Mouse (Mus musculus) forebrain, embryonic 13.5 days (tissue): Measurements from ENCODE around the gene Slc35e1. TPM values are rescaled to one million over a fixed set of nuclear protein-coding genes. Genes with fewer than 3 reads are reported as not detected.

ENCODE experiments used
- ATAC-seq: fragments of 200-750 bp; cut with Nextera tagmentation; 2 replicates; pipeline ENCODE4 v1.8.0; 2017
- H3K27ac ChIP-seq: fragments of 300-500 bp; sonication (generic); 2 replicates; pipeline ENCODE4 v1.5.1; 2015; ENCODE audit warnings: inconsistent platforms, mild to moderate bottlenecking, moderate library complexity
- H3K27me3 ChIP-seq: fragments of 300-500 bp; sonication (generic); 2 replicates; pipeline ENCODE4 v1.6.1; 2015; ENCODE audit warnings: mild to moderate bottlenecking, inconsistent platforms
- H3K36me3 ChIP-seq: fragments of 300-500 bp; sonication (generic); 2 replicates; pipeline ENCODE4 v1.6.1; 2015; ENCODE audit warnings: mild to moderate bottlenecking, inconsistent platforms; ENCODE audit not compliant: poor library complexity, severe bottlenecking
- H3K4me1 ChIP-seq: fragments of 300-500 bp; sonication (generic); 2 replicates; pipeline ENCODE4 v1.6.1; 2015; ENCODE audit warnings: inconsistent platforms
- H3K4me2 ChIP-seq: fragments of 300-500 bp; sonication (generic); 2 replicates; pipeline ENCODE4 v1.6.1; 2015; ENCODE audit warnings: inconsistent platforms, mild to moderate bottlenecking, moderate library complexity
- H3K4me3 ChIP-seq: fragments of 300-500 bp; sonication (generic); 2 replicates; pipeline ENCODE4 v1.5.1; 2015; ENCODE audit warnings: mild to moderate bottlenecking, inconsistent platforms
- H3K9ac ChIP-seq: fragments of 300-500 bp; sonication (generic); 2 replicates; pipeline ENCODE4 v1.6.1; 2015; ENCODE audit warnings: mild to moderate bottlenecking, inconsistent platforms
- H3K9me3 ChIP-seq: fragments of 300-500 bp; sonication (generic); replicated peaks from 2 replicates; pipeline ENCODE4 v1.6.1; 2016; ENCODE audit warnings: inconsistent platforms
- WGBS: fragments of 180-500 bp; shearing (Covaris S2); methylation state at CpG from one replicate; pipeline ENCODE4 v1.1.7; 2015; 5-methylcytosine and 5-hydroxymethylcytosine counted together
- polyA plus RNA-seq: library from polyadenylated mRNA; unstranded; fragments of >200 nt; fragmentation: Nextera tagmentation; extraction: Ambion mirVana; gene quantifications from 2 replicates; pipeline ENCODE4 v1.2.1, GENCODE M21; 2015

Slc35e1 gene
- 6.4 and 8.8 TPM in 2 replicates for polyA plus RNA-seq

GRCm38 (mm10) chr8:72491680-72492621 is at the start of gene Slc35e1:
TSS of gene Slc35e1 (minus strand) at chr8:72492614.
- peak; percentile 17; the same call in 1 of the 2 replicates for ATAC-seq
- peak within 1 kb of the TSS; percentile 79 for H3K4me2 ChIP-seq
- under 1% methylated on average over 85 of the region's 98 CpGs for WGBS

GRCm38 (mm10) chr8:72539234-72539633 is 46.8 kb upstream of the Slc35e1 start:
- Histone ChIP-seq H3K4me3 (no peak overlapping the region), H3K36me3 (peaks cover 5% of the 10 kb centered on the region; the same call in 1 of the 2 replicates), H3K9me3 (no peaks in the 10 kb centered on the region), H3K9ac (no peak overlapping the region), H3K27ac (no peak overlapping the region), H3K4me1 (peaks cover 3% of the 10 kb centered on the region; the same call in 1 of the 2 replicates), H3K27me3 (no peaks in the 10 kb centered on the region), H3K4me2 (no peak overlapping the region)
- no peak for ATAC-seq

More at GRCm38 (mm10) chr8:72491680-72492621, at the start of gene Slc35e1:
- H3K27ac ChIP-seq, result peak within 1 kb of the TSS; percentile 71
- H3K27me3 ChIP-seq, result no peaks in the 10 kb centered on the region
- H3K9me3 ChIP-seq, result no peaks in the 10 kb centered on the region
- peak within 1 kb of the TSS; percentile 95 for H3K4me3 ChIP-seq
- peaks cover 52% of the 10 kb centered on the region for H3K36me3 ChIP-seq
- peaks cover 39% of the 10 kb centered on the region for H3K4me1 ChIP-seq
- H3K9ac ChIP-seq, result peak within 1 kb of the TSS; percentile 86

GRCm38 (mm10) chr8:72534888-72535287 is 42.5 kb upstream of the Slc35e1 start:
- Histone ChIP-seq H3K27me3 (no peaks in the 10 kb centered on the region), H3K9ac (no peak overlapping the region), H3K9me3 (no peaks in the 10 kb centered on the region), H3K4me3 (no peak overlapping the region), H3K4me1 (no peaks in the 10 kb centered on the region; the same call in 1 of the 2 replicates), H3K36me3 (no peaks in the 10 kb centered on the region; the same call in none of the 2 replicates), H3K4me2 (no peak overlapping the region), H3K27ac (no peak overlapping the region)
- WGBS, result 97% methylated on average over 3 of the region's 3 CpGs
- no peak for ATAC-seq

DNA sequence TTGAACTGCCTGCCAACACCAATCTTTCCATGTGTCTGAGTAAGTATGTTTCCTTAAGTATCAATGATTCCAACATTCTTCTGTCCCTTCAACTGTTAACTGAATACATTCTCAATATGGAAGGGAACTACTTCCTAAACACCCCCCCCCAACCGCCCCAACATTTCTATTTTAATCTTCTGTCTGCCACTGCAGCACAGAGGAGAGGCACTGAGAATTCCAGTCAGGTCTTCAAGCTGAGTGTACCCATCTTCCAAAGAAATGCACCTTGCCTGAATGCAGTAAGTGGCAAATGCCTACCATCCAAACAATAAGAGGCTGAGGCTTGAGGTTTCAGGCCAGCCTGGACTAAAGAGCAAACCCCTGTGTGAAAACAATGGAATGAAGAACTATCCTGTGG is 39.7 kb upstream of the Slc35e1 start:
- Histone ChIP-seq H3K9ac (no peak overlapping the region), H3K36me3 (peaks cover 6% of the 10 kb centered on the region), H3K27me3 (no peaks in the 10 kb centered on the region), H3K4me3 (no peak overlapping the region), H3K9me3 (no peaks in the 10 kb centered on the region), H3K4me1 (no peaks in the 10 kb centered on the region), H3K27ac (no peak overlapping the region), H3K4me2 (no peak overlapping the region)
- WGBS, result 100% methylated on average over 1 of the region's 1 CpGs
- ATAC-seq, result no peak

- Histone ChIP-seq H3K36me3 (peaks cover 6% of the 10 kb centered on the region), H3K4me3 (no peak overlapping the region), H3K4me1 (no peaks in the 10 kb centered on the region), H3K27me3 (no peaks in the 10 kb centered on the region), H3K9me3 (no peaks in the 10 kb centered on the region), H3K9ac (no peak overlapping the region), H3K4me2 (no peak overlapping the region), H3K27ac (no peak overlapping the region)
- no peak for ATAC-seq
Observed at GRCm38 (mm10) chr8:72521888-72522287, 29.5 kb upstream of the Slc35e1 start.

- H3K9ac ChIP-seq, result no peak overlapping the region
- H3K4me3 ChIP-seq, result no peak overlapping the region
- ATAC-seq, result no peak
- no peaks in the 10 kb centered on the region for H3K4me1 ChIP-seq
- no peak overlapping the region for H3K27ac ChIP-seq
- H3K9me3 ChIP-seq, result no peaks in the 10 kb centered on the region
- no peaks in the 10 kb centered on the region for H3K27me3 ChIP-seq
- no peak overlapping the region for H3K4me2 ChIP-seq
- WGBS, result 64% methylated on average over 7 of the region's 7 CpGs
- peaks cover 6% of the 10 kb centered on the region for H3K36me3 ChIP-seq
Observed at GRCm38 (mm10) chr8:72517421-72517988, 25.1 kb upstream of the Slc35e1 start.

DNA sequence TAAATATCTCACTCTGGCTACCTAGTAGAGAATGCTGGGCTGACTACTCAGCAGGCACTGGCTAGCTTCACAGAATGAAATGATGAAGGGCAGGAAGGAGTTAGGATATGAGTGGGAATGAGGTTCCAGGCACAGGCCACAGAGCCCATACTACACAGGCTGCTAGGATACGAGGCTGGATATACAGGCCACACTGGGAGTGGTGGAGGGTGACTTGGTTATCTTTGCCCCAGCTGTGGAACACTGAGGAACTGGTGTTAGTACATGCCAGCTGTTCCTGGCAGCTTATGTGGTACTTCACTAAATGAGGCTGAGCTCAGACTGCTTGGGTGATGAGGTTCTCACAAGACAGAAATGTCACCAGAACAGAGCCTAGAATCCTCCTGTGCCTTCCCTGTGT is 20.7 kb upstream of the Slc35e1 start:
- no peak for ATAC-seq
- Histone ChIP-seq H3K27me3 (no peaks in the 10 kb centered on the region), H3K4me2 (no peak overlapping the region), H3K27ac (no peak overlapping the region), H3K9me3 (no peaks in the 10 kb centered on the region), H3K4me1 (no peaks in the 10 kb centered on the region), H3K9ac (no peak overlapping the region), H3K4me3 (no peak overlapping the region), H3K36me3 (peaks cover 6% of the 10 kb centered on the region; the same call in 1 of the 2 replicates)
- 96% methylated on average over 1 of the region's 1 CpGs for WGBS

DNA sequence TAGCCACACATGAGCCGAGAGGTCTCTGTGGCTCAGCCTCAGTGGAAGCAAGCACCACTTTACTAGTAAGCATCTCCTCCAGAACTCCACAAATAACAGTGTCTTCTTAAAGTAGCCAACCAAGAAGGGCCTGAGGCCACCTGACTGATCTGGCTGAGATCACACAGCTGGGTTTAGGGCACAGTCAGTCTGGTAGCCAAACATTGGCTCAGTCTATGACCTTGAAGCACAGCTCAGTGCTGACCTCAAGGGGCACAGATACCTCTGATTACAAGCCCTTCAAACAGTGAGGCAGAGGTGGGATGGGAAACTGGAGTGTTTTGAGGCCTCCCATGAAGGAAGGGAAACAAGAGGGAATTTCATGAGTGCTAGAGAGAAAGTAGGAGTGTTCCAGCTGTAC is 20.2 kb upstream of the Slc35e1 start:
- Histone ChIP-seq H3K4me3 (no peak overlapping the region), H3K9ac (no peak overlapping the region), H3K27ac (no peak overlapping the region), H3K9me3 (no peaks in the 10 kb centered on the region), H3K27me3 (no peaks in the 10 kb centered on the region), H3K4me2 (no peak overlapping the region), H3K36me3 (peaks cover 6% of the 10 kb centered on the region; the same call in 1 of the 2 replicates), H3K4me1 (no peaks in the 10 kb centered on the region)
- 89% methylated on average over 1 of the region's 1 CpGs for WGBS
- ATAC-seq, result no peak

DNA sequence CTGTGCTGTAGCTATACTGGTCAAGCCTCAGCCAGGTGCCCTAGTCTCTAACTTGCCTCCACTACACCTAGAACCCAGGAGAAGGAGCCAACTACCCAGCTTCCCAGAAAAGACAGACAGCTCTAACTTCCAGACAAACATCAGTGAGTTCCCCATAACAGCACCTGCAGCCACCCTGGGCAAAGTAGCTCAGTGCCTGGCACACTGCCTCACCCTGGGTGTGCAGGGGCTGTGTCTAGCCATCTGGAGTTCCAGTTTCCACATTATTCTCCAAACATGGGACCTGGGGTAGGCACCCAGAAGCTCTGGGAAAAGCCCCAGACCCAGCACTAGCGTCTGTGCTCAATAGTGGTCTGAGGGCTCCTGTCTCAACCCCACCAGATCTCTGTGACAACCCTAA is 15.1 kb upstream of the Slc35e1 start:
- no peak for ATAC-seq
- H3K36me3 ChIP-seq, result peaks cover 4% of the 10 kb centered on the region

DNA sequence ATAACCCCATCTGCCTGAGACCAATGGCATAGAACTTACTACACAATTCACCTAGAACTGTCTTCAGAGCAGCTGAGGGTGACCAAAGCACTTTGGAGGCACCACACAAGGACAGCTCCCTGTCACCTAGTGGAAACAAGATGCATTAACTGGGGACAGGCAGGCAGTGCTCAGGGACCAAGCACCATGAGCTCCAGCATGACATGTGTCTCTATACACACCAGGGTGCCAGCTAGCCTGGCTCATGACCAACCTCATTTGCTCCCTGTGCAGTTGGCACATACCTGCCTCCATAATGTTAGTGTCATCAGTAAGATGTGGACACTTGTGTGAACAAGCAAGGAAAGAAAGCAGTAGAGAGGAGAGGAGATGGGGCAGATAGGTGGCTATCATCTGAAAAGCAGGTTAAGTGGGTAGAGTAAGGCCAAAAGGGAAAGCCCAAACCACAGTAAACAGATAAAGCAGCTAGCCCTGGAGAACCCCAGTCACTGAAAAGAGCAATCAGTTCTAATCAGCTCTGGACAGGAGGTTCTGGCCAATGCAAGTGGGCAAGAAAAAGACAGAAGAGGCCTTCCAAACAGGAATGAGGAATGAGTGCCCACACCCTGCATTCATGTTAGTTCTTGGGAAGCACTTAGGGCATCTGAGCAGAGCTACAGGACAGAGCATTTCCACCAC is 12.4 kb upstream of the Slc35e1 start:
- no peak overlapping the region for H3K4me3 ChIP-seq
- H3K4me1 ChIP-seq, result peaks cover 26% of the 10 kb centered on the region
- H3K4me2 ChIP-seq, result no peak overlapping the region
- no peaks in the 10 kb centered on the region for H3K9me3 ChIP-seq
- no peak for ATAC-seq
- peaks cover 6% of the 10 kb centered on the region for H3K36me3 ChIP-seq
- H3K27me3 ChIP-seq, result no peaks in the 10 kb centered on the region
- H3K27ac ChIP-seq, result no peak overlapping the region; the same call in 1 of the 2 replicates
- no peak overlapping the region for H3K9ac ChIP-seq

More for the DNA sequence above, 15.1 kb upstream of the Slc35e1 start:
- Histone ChIP-seq H3K27ac (no peak overlapping the region), H3K9me3 (no peaks in the 10 kb centered on the region), H3K4me3 (no peak overlapping the region), H3K27me3 (no peaks in the 10 kb centered on the region), H3K4me1 (peaks cover 25% of the 10 kb centered on the region), H3K4me2 (no peak overlapping the region), H3K9ac (no peak overlapping the region)
- WGBS, result 72% methylated on average over 1 of the region's 1 CpGs

DNA sequence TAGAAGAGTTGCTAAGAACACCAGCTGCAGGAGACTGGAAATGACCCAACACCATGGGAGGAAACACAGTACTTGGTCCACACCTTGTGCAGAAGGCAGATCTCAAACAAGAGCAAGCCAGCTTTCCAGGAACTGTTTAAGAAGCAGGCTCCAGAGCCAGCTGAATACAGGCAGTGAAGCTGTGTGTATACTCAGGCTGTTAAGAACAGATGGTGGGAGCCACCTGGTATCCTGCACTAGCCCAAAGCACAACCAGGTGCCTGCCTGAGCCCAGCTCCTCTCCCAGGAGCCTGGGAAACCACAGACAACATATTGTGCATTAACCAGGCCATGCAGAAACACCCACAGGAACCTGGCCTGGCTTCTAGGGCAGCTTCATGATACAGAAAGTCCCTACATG is 11.7 kb upstream of the Slc35e1 start:
- Histone ChIP-seq H3K4me2 (no peak overlapping the region), H3K36me3 (peaks cover 6% of the 10 kb centered on the region), H3K27me3 (no peaks in the 10 kb centered on the region), H3K9ac (0 out of 2 replicates have a peak overlapping the region, but pooled peaks have one; percentile 26), H3K4me3 (no peak overlapping the region), H3K27ac (no peak overlapping the region; the same call in 1 of the 2 replicates), H3K4me1 (peaks cover 26% of the 10 kb centered on the region), H3K9me3 (no peaks in the 10 kb centered on the region)
- ATAC-seq, result peak; percentile 77

GRCm38 (mm10) chr8:72500521-72500931 is 8.1 kb upstream of the Slc35e1 start:
- ATAC-seq, result no peak
- no peak overlapping the region for H3K4me3 ChIP-seq
- H3K4me1 ChIP-seq, result peaks cover 26% of the 10 kb centered on the region
- H3K9me3 ChIP-seq, result no peaks in the 10 kb centered on the region
- H3K36me3 ChIP-seq, result peaks cover 24% of the 10 kb centered on the region
- H3K27me3 ChIP-seq, result no peaks in the 10 kb centered on the region
- no peak overlapping the region for H3K4me2 ChIP-seq
- 95% methylated on average over 1 of the region's 1 CpGs for WGBS
- H3K27ac ChIP-seq, result no peak overlapping the region
- H3K9ac ChIP-seq, result no peak overlapping the region
